Mouse (Mus musculus) liver, embryonic 14.5 days (tissue): ENCODE data around the gene Rgl2. TPM values are rescaled to one million over a fixed set of nuclear protein-coding genes. Genes with fewer than 3 reads are reported as not detected.

ENCODE experiments used
- ATAC-seq: fragments of 200-750 bp; cut with Nextera tagmentation; 2 replicates; pipeline ENCODE4 v1.8.0; 2017; ENCODE audit warnings: moderate number of reproducible peaks, mild to moderate bottlenecking, moderate library complexity; ENCODE audit not compliant: insufficient read depth
- DNase-seq, 3 experiments: peaks; one replicate each; pipeline ENCODE4 v3.0.0-alpha.2; 2012 to 2013; ENCODE audit warnings: low read depth in 3 of 3, low spot score in 3 of 3
- H3K27ac ChIP-seq: fragments of 300-500 bp; sonication (generic); 2 replicates; pipeline ENCODE4 v1.5.1; 2014; ENCODE audit warnings: moderate library complexity, mild to moderate bottlenecking, control low read depth, inconsistent platforms
- H3K27me3 ChIP-seq: fragments of 300-500 bp; sonication (generic); 2 replicates; pipeline ENCODE4 v1.6.1; 2014; ENCODE audit warnings: mild to moderate bottlenecking, low read length, moderate library complexity; ENCODE audit not compliant: control insufficient read depth, insufficient read depth
- H3K36me3 ChIP-seq: fragments of 300-500 bp; sonication (generic); replicated peaks from 2 replicates; pipeline ENCODE4 v1.6.1; 2014; ENCODE audit warnings: low read depth; ENCODE audit not compliant: control insufficient read depth, insufficient read depth
- H3K4me1 ChIP-seq, 2 experiments: fragments of 200-500 bp in 1 of 2; fragments of 300-500 bp in 1 of 2; sonication (generic) in 1 of 2; replicated peaks; 2 replicates each; pipeline ENCODE4 v1.6.1; 2012 to 2014; ENCODE audit warnings: antibody characterized with exemption in 1 of 2, inconsistent platforms in 1 of 2, low read length in 1 of 2; ENCODE audit not compliant: control insufficient read depth in 2 of 2, insufficient read depth in 2 of 2
- H3K4me2 ChIP-seq: fragments of 300-500 bp; sonication (generic); 2 replicates; pipeline ENCODE4 v1.6.1; 2014; ENCODE audit warnings: low read depth, mild to moderate bottlenecking, control low read depth, moderate library complexity
- H3K4me3 ChIP-seq, 2 experiments: fragments of 200-500 bp in 1 of 2; fragments of 300-500 bp in 1 of 2; sonication (generic) in 1 of 2; 2 replicates each; pipeline ENCODE4 v1.5.1; 2012 to 2014; ENCODE audit warnings: low read depth in 2 of 2, low read length in 2 of 2, mild to moderate bottlenecking in 2 of 2, control low read depth in 1 of 2, inconsistent platforms in 1 of 2, moderate library complexity in 1 of 2; ENCODE audit not compliant: insufficient read depth in 1 of 2
- H3K9ac ChIP-seq: fragments of 300-500 bp; sonication (generic); replicated peaks from 2 replicates; pipeline ENCODE4 v1.6.1; 2014; ENCODE audit warnings: mild to moderate bottlenecking, control low read depth, moderate library complexity
- H3K9me3 ChIP-seq: fragments of 300-500 bp; sonication (generic); 2 replicates; pipeline ENCODE4 v1.6.1; 2016; ENCODE audit warnings: low read length, mixed read lengths; ENCODE audit not compliant: control insufficient read depth
- CTCF ChIP-seq: IDR thresholded peaks from 2 replicates; pipeline ENCODE4 v1.5.1; 2016; ENCODE audit warnings: antibody characterized with exemption, low read depth, control low read depth
- EP300 ChIP-seq: IDR thresholded peaks from 2 replicates; pipeline ENCODE4 v1.6.1; 2016; ENCODE audit warnings: antibody characterized with exemption, low read depth
- WGBS: fragments of 180-500 bp; shearing (Covaris S2); extraction: QIAGEN DNeasy Blood & Tissue Kit; methylation state at CpG from one replicate; pipeline ENCODE4 v1.1.7; 2014; ENCODE audit not compliant: insufficient replicate concordance; 5-methylcytosine and 5-hydroxymethylcytosine counted together
- polyA plus RNA-seq, 2 experiments: library from polyadenylated mRNA; depleted of rRNA in 1 of 2; stranded (reverse) in 1 of 2; unstranded in 1 of 2; fragments of >200 nt; fragmentation: Nextera tagmentation in 1 of 2; extraction: Ambion mirVana in 1 of 2; gene quantifications; 2 replicates each; pipeline versions ENCODE4 v1.2.1 to v1.2.3; 2012 to 2014

The Rgl2 gene
- polyA plus RNA-seq, 2 experiments: 4.9 to 17.0 TPM

DNA sequence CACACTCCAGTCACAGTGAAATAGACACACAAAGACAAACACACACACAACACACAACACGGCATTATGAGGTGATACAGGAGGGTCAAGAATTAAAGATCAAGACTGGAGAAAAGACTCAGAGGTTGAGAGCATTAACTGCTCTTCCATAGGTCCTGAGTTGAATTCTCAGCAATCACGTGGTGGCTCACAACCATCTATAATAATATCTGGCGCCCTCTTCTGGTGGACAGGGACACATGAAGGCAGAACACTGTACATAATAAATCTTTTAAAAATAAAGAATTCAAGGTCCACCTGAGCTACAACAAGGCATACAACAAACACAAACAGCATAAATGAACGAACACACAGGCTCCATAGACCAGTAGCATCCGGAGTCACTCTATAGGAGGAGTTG lies 39.6 kb downstream of the Rgl2 start:
- no peak overlapping the region for H3K4me2 ChIP-seq

GRCm38 (mm10) chr17:33969394-33969793 lies 40.1 kb downstream of the Rgl2 start:
- Histone ChIP-seq H3K4me3 (no peak overlapping the region), H3K4me1 (no peaks in the 10 kb centered on the region; a peak in 2 of 4 replicates), H3K9me3 (no peaks in the 10 kb centered on the region), H3K4me2 (no peak overlapping the region), H3K27me3 (no peaks in the 10 kb centered on the region), H3K36me3 (no peaks in the 10 kb centered on the region), H3K27ac (no peak overlapping the region), H3K9ac (no peak overlapping the region)
- DNase-seq: no peak
- TF ChIP-seq EP300 (no peak), CTCF (peak; percentile 52)
- ATAC-seq: no peak
- WGBS: 67% methylated on average over 4 of the region's 4 CpGs

More for the DNA sequence above, 39.6 kb downstream of the Rgl2 start:
- ATAC-seq (peak; percentile 66; the same call in 1 of the 2 replicates), DNase-seq (peak in 2 of 3 experiments; percentile 42 to 57)
- no peaks in the 10 kb centered on the region; a peak in 2 of 4 replicates for H3K4me1 ChIP-seq
- no peak overlapping the region for H3K4me3 ChIP-seq
- no peaks in the 10 kb centered on the region; the same call in 1 of the 2 replicates for H3K36me3 ChIP-seq
- TF ChIP-seq EP300: no peak
- no peak; the same call in 1 of the 2 replicates for TF ChIP-seq CTCF
- H3K9me3 ChIP-seq: no peaks in the 10 kb centered on the region
- H3K27me3 ChIP-seq: no peaks in the 10 kb centered on the region
- H3K27ac ChIP-seq: no peak overlapping the region
- no peak overlapping the region for H3K9ac ChIP-seq
- WGBS: 24% methylated on average over 5 of the region's 5 CpGs

- Histone ChIP-seq H3K4me1 (no peaks in the 10 kb centered on the region; a peak in 2 of 4 replicates), H3K4me2 (no peak overlapping the region), H3K27me3 (peaks cover 2% of the 10 kb centered on the region; the same call in 1 of the 2 replicates), H3K27ac (no peak overlapping the region), H3K9ac (no peak overlapping the region), H3K9me3 (no peaks in the 10 kb centered on the region), H3K36me3 (no peaks in the 10 kb centered on the region), H3K4me3 (no peak overlapping the region)
- TF ChIP-seq CTCF (no peak), EP300 (no peak)
- DNase-seq (no peak), ATAC-seq (no peak)
- 6% methylated on average over 1 of the region's 1 CpGs for WGBS
Observed at GRCm38 (mm10) chr17:33972691-33973090, 43.3 kb downstream of the Rgl2 start.

- ATAC-seq: no peak
- TF ChIP-seq CTCF (no peak), EP300 (0 out of 2 replicates have a peak, but pooled peaks have one; percentile 35)
- Histone ChIP-seq H3K4me3 (no peak overlapping the region), H3K9me3 (no peaks in the 10 kb centered on the region), H3K9ac (no peak overlapping the region), H3K4me2 (no peak overlapping the region), H3K4me1 (no peaks in the 10 kb centered on the region; a peak in 2 of 4 replicates), H3K27ac (no peak overlapping the region), H3K27me3 (peaks cover 10% of the 10 kb centered on the region; the same call in 1 of the 2 replicates), H3K36me3 (no peaks in the 10 kb centered on the region)
- DNase-seq: no peak
- 44% methylated on average over 3 of the region's 3 CpGs for WGBS
Observed at GRCm38 (mm10) chr17:33973572-33973971, 44.2 kb downstream of the Rgl2 start.

- no peak for ATAC-seq
Observed at GRCm38 (mm10) chr17:33977861-33978557, 48.7 kb downstream of the Rgl2 start.

More at GRCm38 (mm10) chr17:33977861-33978557, 48.7 kb downstream of the Rgl2 start:
- Histone ChIP-seq H3K4me3 (peak overlapping the region; percentile 20 to 48), H3K4me2 (peak overlapping the region; percentile 65), H3K36me3 (no peaks in the 10 kb centered on the region), H3K27me3 (peaks cover 15% of the 10 kb centered on the region; the same call in 1 of the 2 replicates), H3K4me1 (peaks cover 0 to 21% of the 10 kb centered on the region in 2 experiments; a peak in 2 of 4 replicates), H3K9ac (no peak overlapping the region), H3K9me3 (no peaks in the 10 kb centered on the region), H3K27ac (no peak overlapping the region)
- WGBS: 3% methylated on average over 57 of the region's 57 CpGs
- no peak for TF ChIP-seq CTCF
- DNase-seq: no peak
